Mouse (Mus musculus): Measurements from ENCODE around the gene 4930469K13Rik.
A peak's percentile ranks its signal among the peaks of the same experiment; 100 is the strongest.

Gene 4930469K13Rik

DNA sequence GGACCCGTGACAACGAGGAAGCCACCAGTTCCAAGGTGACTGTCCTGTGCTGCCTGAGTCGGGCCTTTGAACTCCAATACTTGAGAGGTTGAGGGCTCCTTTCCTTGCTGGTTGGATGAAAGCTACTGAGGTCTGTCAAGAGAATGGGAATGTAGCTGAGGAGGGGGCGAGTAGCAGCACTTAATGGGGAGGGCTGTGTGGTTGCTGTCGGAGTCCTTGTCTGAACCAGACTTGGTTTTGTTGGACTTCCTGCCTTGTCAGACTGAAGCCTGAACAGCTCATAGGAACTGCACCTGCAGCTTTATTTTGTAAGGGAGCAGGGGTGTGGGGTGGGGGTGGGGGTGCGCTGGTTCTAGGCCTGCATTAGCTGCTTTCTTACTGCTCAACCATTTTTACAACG lies 19.8 kb downstream of the 4930469K13Rik start:
- DNase-seq (ENCODE audit: low spot score), result no peak

DNA sequence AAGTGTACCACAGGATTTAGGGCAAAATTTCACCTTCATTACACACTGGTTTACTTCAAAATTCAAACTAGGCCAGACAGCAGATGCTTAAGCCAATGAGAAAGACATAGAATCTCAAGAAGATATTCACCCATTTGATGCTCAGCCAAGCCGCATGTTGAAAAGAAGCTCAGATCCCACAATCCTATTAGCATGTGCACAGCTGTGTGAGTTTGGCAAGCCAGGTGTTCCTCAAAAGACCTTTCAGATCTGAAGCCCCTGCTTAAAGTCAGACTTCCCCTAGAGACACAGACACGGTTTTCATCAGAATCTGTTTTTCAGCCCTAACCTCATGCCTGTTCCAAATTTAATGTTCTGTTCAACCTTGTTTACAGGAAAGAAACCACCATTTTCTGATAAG lies 20.5 kb downstream of the 4930469K13Rik start:
- no peak for DNase-seq (ENCODE audit: low spot score)

DNA sequence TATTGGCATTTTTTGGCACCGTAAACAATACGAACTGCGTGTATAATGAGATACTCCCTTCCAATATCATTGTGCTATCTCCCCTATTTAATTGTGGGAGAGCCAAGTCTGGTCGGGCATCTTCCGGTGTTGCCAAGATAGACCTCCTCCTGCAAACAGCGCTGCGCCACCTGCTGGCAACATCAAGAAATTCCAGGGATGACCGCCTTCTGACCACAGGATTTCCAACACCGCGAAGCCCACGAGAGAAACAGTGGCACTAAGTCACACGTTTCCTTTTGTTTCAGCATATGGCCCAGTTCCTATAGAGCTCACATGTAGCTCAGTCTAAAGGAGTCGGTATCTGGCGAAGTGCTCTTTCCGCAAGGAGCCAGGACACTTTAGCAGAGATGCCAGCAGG lies 24.6 kb downstream of the 4930469K13Rik start:
- peak; percentile 53 for DNase-seq (ENCODE audit: low spot score)

GRCm38 (mm10) chr11:34072309-34072708 lies 26.0 kb downstream of the 4930469K13Rik start:
- no peak for DNase-seq (ENCODE audit: low spot score)

- DNase-seq (ENCODE audit: low spot score), result no peak
Measured at GRCm38 (mm10) chr11:34070596-34070995, 27.8 kb downstream of the 4930469K13Rik start.

- DNase-seq (ENCODE audit: low spot score), result peak; percentile 85
Measured at GRCm38 (mm10) chr11:34063702-34064485, 34.5 kb downstream of the 4930469K13Rik start.

- no peak for DNase-seq (ENCODE audit: low spot score)
Measured at GRCm38 (mm10) chr11:34063257-34063656, 35.1 kb downstream of the 4930469K13Rik start.

GRCm38 (mm10) chr11:34061740-34062139 lies 36.6 kb downstream of the 4930469K13Rik start:
- no peak for DNase-seq (ENCODE audit: low spot score)

DNA sequence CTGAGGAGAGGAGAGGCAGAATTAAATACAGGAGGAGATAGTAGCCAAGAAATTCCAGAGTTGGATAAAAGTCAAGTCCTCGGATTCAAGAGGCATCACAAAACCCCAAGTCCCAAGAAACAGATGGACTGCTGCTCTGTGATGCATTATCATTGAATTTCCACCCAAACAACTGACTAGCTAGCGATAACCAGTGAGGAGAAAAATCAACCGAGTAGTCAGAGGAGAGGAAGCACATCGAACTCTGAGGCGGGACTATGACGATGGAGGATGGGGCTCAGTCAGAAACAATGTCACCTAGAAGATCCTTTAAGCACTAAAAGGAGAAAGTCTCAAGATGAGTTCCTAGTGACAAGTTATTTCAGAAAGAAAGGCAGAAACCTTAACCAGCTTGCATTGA lies 39.4 kb downstream of the 4930469K13Rik start:
- no peak for DNase-seq (ENCODE audit: low spot score)

GRCm38 (mm10) chr11:34058332-34058731 lies 40.0 kb downstream of the 4930469K13Rik start:
- no peak for DNase-seq (ENCODE audit: low spot score)

- DNase-seq (ENCODE audit: low spot score), result no peak
Measured at GRCm38 (mm10) chr11:34056715-34057114, 41.6 kb downstream of the 4930469K13Rik start.

DNA sequence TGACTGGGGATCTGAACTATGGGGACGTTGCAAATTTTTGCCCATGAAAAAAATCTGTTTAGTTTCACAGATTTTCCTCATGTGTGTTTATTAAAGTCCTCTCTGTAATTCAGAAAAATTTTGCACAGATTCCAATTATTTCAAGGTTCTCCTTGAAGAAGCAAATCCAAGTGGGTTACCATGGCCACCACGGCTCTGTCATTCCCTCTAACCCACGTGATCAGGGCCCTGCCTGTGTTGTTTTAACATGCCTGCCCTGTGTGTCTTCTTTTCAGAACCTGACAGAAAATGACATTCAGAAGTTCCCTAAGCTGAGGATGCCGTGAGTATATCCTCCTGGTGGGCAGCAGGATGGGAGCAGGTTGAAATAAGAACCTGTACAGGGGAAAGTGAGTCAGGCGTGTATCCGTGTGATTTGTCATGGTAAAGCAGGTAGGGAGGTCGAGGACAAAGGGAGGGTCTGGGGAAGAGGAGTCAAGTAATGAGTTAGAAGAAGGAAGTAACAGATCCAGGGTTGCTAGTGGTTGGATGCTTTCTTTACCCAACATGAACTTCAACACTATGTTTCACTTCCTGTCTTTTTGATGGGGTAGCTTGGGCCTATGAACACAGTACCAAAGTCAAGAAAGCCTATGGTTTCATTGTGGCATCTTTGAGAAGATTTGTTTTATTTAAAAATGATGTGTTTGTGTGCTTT lies 44.2 kb downstream of the 4930469K13Rik start:
- DNase-seq (ENCODE audit: low spot score), result no peak

DNA sequence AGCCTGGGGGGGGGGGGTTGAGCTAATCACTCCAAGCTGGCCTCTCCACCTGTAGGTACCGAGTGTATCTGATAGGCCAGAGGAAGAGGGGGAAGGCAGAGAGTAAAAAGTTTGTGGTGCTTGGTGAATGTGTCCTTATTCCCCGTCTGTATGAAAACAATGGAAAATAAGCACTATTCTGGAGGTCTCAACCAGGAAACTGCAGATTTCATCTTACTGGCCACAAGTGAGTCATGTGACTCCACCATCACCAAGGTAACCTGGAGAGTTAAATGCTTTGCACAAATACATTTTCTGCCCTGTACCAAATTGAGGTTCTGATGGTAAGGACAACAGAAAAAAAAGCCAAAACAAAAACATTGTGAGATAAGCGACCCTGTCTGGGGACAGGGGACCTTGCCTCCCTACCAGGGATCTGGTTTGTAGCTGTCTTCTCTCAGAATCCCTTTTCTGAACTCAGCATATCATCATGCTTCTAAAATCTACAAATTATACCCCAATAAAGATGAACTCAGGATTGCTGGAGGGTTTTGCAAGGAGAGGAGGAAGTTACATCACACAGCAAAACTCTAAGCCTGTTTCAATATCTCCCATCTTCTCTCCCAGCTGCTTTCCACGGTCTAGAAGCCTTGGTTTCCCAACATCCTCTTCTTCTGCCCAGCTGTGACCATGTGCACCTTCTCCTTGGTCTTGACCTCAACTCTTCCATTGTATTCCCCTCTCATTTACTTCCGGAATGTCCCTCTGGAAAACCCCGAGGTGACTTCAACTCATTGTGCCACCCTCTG lies 45.1 kb downstream of the 4930469K13Rik start:
- DNase-seq (ENCODE audit: low spot score), result no peak

DNA sequence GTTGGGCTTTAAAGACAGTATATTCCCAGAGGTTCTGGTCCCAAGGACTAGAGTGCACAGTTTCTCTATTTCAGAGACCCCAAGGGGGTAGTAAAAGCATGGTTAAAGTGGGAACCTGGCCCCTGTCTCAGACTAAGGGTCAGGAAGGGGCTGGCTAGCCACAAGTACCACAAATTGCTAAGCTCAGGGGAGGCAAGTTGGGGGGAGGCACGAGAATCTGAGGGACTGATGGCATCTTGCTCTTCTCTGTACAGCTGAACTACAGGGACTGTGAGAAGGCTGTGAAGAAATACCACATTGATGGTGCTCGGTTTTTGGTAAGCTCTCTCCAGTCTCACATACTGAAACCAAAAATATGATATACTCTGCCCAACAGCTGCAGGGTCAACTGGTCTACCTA lies 47.7 kb downstream of the 4930469K13Rik start:
- DNase-seq (ENCODE audit: low spot score), result no peak

- DNase-seq (ENCODE audit: low spot score), result no peak
Measured at GRCm38 (mm10) chr11:34050063-34050462, 48.3 kb downstream of the 4930469K13Rik start.

DNA sequence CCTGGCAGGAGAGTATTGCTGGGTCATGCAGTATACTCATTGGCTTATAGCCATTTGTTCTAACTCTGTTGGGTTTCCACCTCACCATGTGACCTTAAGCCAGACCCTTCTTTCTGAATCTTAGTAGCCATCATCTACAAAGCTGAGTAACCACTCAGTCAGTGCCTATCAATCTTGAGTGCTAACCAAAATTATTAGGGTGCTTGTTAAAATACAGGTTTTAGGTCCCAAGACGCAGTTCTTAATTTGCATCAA lies 49.3 kb downstream of the 4930469K13Rik start:
- DNase-seq (ENCODE audit: low spot score), result no peak

- peak; percentile 46 for DNase-seq (ENCODE audit: low spot score)
Measured at GRCm38 (mm10) chr11:34048375-34049124, 49.8 kb downstream of the 4930469K13Rik start.

- DNase-seq (ENCODE audit: low spot score), result no peak
Measured at GRCm38 (mm10) chr11:34047542-34047937, 50.8 kb downstream of the 4930469K13Rik start.

GRCm38 (mm10) chr11:34046767-34047541 lies 51.4 kb downstream of the 4930469K13Rik start, which contains the start of gene Lcp2:
Lcp2 (plus strand) TSS chr11:34046920.
- DNase-seq (ENCODE audit: low spot score), result no peak

DNA sequence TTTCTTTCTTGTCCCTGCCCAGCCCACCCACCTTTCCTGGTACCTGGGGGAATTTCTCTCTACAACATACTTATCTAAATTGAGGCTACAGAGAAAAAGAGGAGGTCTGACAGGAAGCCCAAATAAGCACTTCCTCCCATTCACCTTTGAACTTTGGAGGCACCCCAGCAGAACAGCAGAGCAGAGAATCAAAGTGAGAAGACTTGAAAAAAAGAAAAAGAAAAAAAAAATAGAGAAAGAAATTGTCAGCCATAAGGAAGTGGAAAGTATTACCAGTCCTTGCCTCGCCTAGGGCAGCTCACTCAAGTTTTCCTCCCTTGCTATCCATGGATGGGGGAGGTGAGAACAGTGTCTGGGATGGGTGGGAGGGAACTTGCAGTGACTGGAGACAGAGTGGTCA lies 55.5 kb downstream of the 4930469K13Rik start:
- DNase-seq (ENCODE audit: low spot score), result peak; percentile 80

DNA sequence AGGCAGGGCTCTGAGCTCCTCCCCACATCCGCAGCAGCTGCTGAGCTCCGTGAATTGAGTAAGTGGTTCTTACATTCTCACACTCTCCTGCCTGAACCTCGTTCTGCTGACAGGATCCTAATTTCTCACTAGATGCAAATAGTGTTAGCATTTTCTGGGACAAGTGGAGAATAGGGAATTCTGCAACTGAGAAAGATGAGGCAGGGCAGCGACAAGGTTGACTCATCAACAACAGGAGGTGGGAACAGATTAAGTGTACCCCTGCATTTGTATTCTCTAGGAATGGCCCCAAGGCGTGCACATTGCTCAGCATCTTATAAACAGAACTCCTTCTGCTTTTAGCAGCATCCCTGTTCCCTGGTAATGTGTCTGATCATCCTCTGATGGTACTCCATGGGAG lies 58.3 kb downstream of the 4930469K13Rik start:
- no peak for DNase-seq (ENCODE audit: low spot score)

Measured in T-cell, adult 2 months (primary cell).